Mouse (Mus musculus) cerebellum, adult 2 months (tissue): ENCODE data around the gene Neurod1.

ENCODE experiments used
- CTCF ChIP-seq: fragments of 200-500 bp; IDR thresholded peaks from 2 replicates; pipeline ENCODE4 v1.5.1; 2011; ENCODE audit warnings: low read depth, mild to moderate bottlenecking, control low read depth, low read length, moderate library complexity, borderline replicate concordance; ENCODE audit not compliant: insufficient read depth
- POLR2A ChIP-seq: fragments of 200-500 bp; IDR thresholded peaks from 2 replicates; pipeline ENCODE4 v1.6.1; 2011; ENCODE audit warnings: low read length, control low read depth, borderline replicate concordance; ENCODE audit not compliant: insufficient read depth

DNA sequence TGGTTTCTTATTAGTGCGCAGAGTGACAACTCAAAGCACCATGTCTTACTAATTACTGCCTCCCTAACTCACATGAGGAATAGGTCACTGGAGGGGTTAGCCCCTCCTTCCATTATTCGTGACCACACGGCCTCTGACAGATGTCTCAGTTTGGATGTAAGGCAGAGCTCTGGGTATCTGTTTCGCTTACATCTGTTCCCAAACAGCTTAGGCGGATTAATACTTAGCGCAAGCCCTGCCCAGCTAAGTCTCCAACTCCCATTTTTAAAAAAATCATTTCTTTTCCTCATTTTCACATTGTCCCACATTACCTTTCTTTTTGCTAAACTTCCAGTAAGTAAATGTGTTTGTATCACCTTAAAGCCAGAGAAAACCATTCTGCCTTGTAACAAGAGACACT is 34.9 kb downstream of the Neurod1 start:
- TF ChIP-seq CTCF (no peak), POLR2A (no peak)
